Mouse (Mus musculus): ENCODE results near the gene Aqp8.

The Aqp8 gene

DNA sequence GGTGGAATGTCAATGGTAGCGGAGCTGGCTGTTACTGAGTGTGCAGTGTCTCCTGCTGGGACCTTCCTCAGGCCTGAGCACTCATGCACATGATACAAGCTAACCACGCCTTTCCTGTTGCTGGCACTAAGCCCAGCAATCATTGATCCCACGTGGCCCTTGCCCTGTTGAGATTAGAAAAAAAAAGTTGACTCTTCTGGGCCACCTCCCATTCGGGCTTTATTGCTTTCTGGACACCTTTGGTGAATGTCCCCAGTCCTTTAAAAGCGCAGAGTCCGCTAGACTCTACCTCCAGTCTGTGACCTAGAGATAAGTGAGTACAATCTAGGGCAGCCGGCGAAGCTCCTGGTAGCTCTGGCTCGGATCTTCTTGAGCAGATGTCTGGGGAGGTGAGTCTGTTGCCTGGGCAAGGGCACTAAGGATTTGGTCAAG, at the start of gene Aqp8:
Gene Aqp8 (plus strand): TSS at position 222 of the 432 bp plus-strand sequence.
- no peak for DNase-seq (ENCODE audit: low spot score in 2 of 2)

DNA sequence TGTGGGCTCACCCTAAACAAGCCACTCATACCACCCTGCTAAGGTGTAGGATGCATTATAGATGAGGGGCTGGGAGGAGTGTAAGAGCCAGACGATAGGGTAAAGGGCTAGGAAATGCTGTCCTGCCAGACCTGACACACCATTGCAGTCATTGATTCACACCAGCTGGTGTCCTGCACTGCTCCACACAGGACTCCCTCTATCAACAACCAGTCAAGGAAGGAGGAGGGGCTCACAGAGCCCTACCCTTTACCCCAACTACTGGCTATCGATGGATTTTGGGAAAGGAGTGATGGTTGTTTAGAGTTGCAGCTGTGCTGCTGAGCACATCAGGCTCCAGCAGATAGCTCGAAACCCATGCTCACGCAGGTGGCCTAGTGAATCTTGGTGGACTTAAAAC, 45.3 kb upstream of the Aqp8 start:
- DNase-seq (ENCODE audit: low spot score in 2 of 2) = no peak

- DNase-seq (ENCODE audit: low spot score in 2 of 2) = no peak
Observed at GRCm38 (mm10) chr7:123417661-123418060, 44.4 kb upstream of the Aqp8 start.

DNA sequence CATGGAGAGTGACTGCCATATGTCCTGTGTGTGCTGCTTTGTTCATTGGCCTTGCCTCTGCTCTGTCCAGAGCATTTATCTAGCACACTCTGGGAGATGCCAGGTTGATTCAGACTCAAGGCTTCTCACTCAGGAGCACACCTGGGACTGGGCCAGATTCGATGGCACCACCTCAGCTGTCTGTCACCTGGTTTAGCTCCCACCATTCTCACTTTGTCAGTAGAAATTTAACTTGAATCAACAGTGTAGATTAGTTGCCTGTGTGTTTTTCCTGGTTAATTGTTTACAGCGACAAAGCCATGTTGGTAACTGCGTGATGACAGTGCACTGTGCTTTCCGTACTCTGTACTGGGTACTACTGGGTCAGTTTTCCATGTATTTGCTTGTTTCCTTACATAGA, 42.1 kb upstream of the Aqp8 start:
- no peak for DNase-seq (ENCODE audit: low spot score in 2 of 2)

- DNase-seq (ENCODE audit: low spot score in 2 of 2) = no peak
Observed at GRCm38 (mm10) chr7:123421958-123422357, 40.1 kb upstream of the Aqp8 start.

DNA sequence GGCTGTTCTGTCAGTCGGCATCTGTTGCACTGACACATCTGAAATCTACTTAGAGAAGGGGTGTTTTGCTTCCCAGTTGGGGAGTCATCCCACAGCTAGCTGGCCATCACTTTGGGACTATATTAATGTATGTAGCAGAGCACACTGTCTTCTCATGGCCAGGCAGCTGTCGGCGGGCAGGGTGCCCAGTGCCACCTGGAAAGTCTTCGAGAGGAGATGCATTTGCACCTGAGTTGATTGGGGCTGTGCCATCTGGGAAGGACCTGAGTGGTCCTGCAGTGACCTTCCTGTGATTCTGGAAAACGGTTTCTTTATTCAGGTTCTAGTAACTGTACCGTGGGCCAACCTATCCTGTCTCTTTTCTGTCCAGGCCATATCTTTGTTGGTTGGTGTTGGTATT, 37.8 kb upstream of the Aqp8 start:
- DNase-seq (ENCODE audit: low spot score in 2 of 2) = no peak

GRCm38 (mm10) chr7:123425134-123425757, 36.8 kb upstream of the Aqp8 start:
- DNase-seq (ENCODE audit: low spot score in 2 of 2) = no peak

- no peak for DNase-seq (ENCODE audit: low spot score in 2 of 2)
Observed at GRCm38 (mm10) chr7:123429624-123430410, 32.3 kb upstream of the Aqp8 start.

DNA sequence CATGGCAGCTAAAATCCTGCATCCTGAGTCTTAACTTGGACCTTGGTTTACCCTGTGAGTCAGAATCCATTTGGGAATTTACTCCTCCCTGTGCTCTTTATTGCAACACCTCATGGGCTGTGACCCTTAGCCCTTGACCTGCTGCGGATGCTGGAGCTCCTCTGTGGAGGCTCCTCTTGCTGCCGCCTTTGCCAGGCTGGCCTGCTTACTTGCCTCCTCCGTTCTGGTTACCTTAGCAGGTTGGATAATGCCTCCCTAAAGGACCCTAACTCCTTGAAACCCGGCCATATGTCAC, 31.7 kb upstream of the Aqp8 start:
- DNase-seq (ENCODE audit: low spot score in 2 of 2) = no peak

DNA sequence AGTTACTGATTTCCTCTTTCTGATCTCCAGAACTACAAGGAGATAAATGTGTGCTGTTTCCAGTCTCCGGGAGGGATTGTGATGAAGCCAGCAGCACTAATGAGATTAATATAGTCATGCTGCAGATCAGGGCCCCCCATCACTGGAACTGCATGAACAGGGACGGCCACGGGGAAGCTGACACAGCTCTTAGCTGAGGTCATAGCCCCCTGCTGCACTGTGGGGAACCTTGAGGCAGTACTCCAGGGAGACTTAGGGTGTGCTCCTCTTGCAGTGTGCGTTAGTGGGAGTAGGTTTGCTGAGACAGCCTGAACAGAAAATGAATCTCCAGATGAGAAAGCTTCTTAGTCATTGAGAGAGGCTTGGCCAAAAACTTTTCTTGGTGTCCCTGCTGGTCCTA, 30.9 kb upstream of the Aqp8 start:
- DNase-seq (ENCODE audit: low spot score in 2 of 2) = no peak

DNA sequence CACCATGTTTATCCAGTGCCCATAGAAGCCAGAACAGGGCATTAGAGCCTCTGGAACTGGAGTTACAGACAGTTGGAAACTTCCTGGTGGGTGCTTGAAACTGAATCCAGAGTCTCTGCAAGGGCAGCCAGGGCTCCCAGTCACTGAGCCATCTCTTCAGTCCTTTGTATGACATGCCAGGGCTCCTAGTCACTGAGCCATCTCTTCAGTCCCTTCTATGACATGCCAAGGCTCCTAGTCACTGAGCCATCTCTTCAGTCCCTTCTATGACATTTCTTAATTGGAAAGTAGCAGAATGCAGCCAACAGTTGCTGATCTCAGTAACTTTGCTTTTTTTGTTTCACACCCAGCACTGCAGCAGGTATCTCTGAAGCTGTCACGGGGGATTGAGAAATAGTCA, 20.0 kb upstream of the Aqp8 start:
- DNase-seq (ENCODE audit: low spot score in 2 of 2) = no peak

- DNase-seq (ENCODE audit: low spot score in 2 of 2) = no peak
Observed at GRCm38 (mm10) chr7:123448794-123449193, 13.3 kb upstream of the Aqp8 start.

- no peak for DNase-seq (ENCODE audit: low spot score in 2 of 2)
Observed at GRCm38 (mm10) chr7:123449676-123450075, 12.4 kb upstream of the Aqp8 start.

DNA sequence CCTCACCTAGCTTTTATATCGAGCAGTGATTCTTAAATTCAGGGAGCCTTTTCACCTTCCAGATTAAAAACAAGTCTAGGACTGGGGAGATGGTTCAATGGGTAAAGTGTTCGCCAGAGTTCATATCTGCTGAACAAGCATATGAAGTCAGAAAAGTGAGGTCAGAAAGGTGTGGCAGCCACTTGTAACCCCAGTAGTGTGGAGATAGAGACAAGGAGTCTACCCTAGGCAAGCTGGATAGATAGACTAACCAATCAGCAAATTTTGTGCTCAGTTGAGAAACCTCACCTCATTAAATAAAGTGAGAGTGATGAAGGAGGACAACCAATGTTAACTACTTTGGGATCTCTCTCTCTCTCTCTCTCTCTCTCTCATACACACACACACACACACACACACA, 11.6 kb upstream of the Aqp8 start:
- no peak for DNase-seq (ENCODE audit: low spot score in 2 of 2)

DNA sequence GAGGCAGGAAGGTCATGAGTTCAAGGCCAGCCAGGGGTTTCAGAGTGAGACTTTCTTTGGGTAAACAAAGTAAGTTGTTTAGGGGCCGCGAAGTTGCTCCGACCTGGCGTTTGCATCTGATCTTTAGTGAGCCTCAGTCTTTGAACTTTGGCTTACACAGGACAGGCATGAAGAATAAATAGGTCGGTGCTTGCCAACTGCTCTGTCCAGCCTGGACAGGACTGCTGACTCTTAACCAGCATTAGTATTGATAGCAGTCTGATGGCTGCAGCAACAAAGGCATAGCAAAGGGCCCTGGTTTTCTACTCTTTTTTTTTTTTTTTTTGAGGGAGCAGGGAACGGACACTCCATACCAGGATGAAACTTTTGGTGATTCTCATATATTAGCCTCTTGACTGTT, 9.5 kb upstream of the Aqp8 start:
- no peak for DNase-seq (ENCODE audit: low spot score in 2 of 2)

DNA sequence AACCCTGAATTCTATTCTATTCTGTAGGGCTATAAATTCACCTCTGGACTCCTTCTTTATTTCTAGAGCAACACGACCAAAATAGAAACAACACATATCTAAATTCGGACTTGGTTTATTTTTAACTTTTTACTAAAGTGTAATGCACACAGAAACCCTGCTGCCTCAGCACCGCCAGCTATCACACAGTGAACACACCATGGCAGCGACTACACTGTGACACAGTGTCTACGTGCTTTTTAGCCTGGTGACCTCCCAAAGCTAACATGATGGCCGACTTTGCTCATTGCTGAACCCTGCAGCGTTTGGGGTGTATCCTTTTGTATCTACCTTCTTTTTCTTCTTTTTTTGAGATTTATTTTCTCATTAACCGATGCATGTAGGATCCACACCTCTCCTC, 9.0 kb upstream of the Aqp8 start:
- no peak for DNase-seq (ENCODE audit: low spot score in 2 of 2)

DNA sequence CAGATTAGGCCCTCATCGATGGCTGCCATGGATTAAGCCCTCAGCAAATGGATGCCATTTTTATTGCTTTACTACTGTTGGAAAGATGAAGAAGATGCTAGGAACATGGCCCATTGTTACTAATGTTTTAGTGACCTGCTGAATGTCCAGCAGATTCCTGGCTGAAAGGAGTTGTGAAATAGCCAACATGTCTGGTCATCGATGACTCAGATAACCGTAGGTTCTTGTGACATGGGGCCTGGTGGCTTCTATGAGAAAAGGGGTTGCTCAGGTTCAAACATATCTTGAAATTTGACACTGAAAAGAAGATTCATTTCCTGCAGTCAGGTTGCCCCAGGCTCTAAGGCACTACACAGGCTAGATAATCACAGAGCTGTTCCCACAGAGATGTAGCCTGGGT, 7.0 kb upstream of the Aqp8 start:
- DNase-seq (ENCODE audit: low spot score in 2 of 2) = no peak

DNA sequence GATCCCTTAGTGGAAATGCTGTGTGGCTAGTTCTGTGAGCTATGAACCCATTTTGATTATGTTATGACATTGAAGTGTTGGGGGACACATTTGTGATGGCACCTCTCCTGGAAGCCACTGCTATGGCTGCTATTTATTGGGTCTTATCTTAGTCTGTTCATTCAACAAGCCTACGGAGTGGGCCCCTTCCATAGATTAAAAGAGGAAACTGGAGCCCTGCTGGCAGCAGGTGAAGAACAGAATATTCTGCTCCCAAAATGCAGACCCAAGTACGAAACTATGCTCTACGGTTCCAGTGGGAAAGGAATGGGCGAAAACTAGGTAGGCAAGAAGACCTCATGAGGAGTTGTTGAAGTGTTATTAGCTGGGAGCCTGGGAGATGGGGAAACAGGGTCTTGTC, 3.8 kb upstream of the Aqp8 start:
- no peak for DNase-seq (ENCODE audit: low spot score in 2 of 2)

GRCm38 (mm10) chr7:123459247-123459646, 2.8 kb upstream of the Aqp8 start:
- DNase-seq (ENCODE audit: low spot score in 2 of 2) = no peak

GRCm38 (mm10) chr7:123461316-123461715, 775 bp upstream of the Aqp8 start:
- no peak for DNase-seq (ENCODE audit: low spot score in 2 of 2)

GRCm38 (mm10) chr7:123463569-123463968, 1.5 kb downstream of the Aqp8 start:
- DNase-seq (ENCODE audit: low spot score in 2 of 2) = no peak

- DNase-seq (ENCODE audit: low spot score in 2 of 2) = peak; percentile 11 to 12
Observed at GRCm38 (mm10) chr7:123465692-123466387, 3.7 kb downstream of the Aqp8 start.

- no peak for DNase-seq (ENCODE audit: low spot score in 2 of 2)
Observed at GRCm38 (mm10) chr7:123467961-123468360, 5.9 kb downstream of the Aqp8 start.
